Mouse (Mus musculus): ENCODE measurements at regions not wholly inside any gene's neighbourhood (a gene's known extent, or its start where the extent isn't known, plus 50 kb on each side); places are given as distances from the start of the nearest gene placed in this dataset.
A peak's percentile ranks its signal among the peaks of the same experiment; 100 is the strongest.

GRCm38 (mm10) chr1:186013413-186013812 is 103.7 kb downstream of the Lyplal1 start:
- TF ChIP-seq CTCF (conservative IDR thresholded peaks at IDR 0.05; ENCODE audit: insufficient read depth, insufficient read length, low read depth, low read length) (peak; percentile 40), POLR2A (IDR thresholded peaks at IDR 0.05; ENCODE audit: low read depth, low read length) (no peak)

Measured in kidney, adult 2 months (tissue).